Mouse (Mus musculus): ENCODE measurements around the gene Baiap2l1.
"Not testable (repeated sequence)": the region's sequence is repeated elsewhere in the genome, so short reads cannot be mapped to it uniquely, and the experiment has no call there.

The Baiap2l1 gene

GRCm38 (mm10) chr5:144351185-144351584 lies 6.7 kb downstream of the Baiap2l1 start:
- no peak for DNase-seq (ENCODE audit: low read depth, low spot score)

- no peak for DNase-seq (ENCODE audit: low read depth, low spot score)
Observed at GRCm38 (mm10) chr5:144344592-144344991, 13.3 kb downstream of the Baiap2l1 start.

DNA sequence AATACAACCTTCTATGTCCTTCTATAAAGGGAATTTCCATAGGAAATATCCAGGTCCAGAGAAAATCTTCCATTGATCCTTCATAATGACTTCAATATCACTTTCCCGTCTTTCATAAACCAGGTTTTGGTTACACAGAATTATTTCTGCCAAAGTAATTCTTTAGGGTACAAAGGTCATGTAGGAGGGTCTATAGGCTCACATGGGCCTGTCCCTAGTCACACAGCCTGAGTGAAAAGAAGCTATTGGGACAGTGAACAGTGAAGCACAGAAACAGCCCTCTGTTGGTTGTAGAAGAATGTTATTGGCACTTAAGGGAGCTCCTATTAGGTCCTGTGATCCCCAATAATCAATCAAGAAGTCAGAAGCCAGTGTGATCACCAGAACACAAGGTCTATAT lies 16.8 kb downstream of the Baiap2l1 start:
- DNase-seq (ENCODE audit: low read depth, low spot score), result no peak

DNA sequence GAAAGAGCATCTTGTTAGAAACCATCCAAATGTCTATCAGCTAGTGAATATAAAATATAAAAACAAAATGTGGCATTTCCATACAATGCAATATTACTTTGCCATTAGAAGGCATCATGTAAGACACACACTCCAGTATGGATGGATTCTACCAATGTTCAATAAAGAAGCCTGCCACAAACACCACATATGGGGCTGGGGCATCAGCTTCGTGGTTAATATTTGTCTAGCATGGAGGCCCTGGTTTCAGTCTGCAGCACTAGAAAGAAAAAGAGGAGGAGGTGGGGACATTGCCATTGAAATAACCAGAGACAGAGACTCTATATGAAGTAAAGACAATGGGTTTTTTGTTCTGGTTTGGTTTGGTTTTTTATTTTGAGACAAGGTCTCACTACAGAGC lies 19.1 kb downstream of the Baiap2l1 start:
- no peak for DNase-seq (ENCODE audit: low read depth, low spot score)

DNA sequence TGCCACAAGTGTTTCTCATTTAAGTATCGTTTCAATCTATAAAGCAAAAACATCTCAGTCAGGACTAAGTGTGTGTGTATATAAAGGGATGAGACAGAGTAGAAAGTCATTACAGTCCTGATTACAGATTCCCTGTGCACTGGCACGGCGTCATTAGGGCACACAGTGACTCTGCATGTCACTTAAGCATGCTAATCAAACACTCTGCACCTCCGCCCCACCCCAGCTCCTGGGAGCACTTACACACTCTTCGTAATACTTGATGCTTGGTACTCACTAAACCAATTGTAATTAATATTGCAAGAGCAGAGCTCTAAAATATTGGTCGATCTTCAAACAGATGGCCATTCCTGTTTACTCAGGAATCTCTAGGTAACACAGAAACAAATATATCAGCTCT lies 22.6 kb downstream of the Baiap2l1 start:
- not testable (repeated sequence) for DNase-seq (ENCODE audit: low read depth, low spot score)

- no peak for DNase-seq (ENCODE audit: low read depth, low spot score)
Observed at GRCm38 (mm10) chr5:144334010-144334409, 23.9 kb downstream of the Baiap2l1 start.

- no peak for DNase-seq (ENCODE audit: low read depth, low spot score)
Observed at GRCm38 (mm10) chr5:144322717-144323116, 35.2 kb downstream of the Baiap2l1 start.

DNA sequence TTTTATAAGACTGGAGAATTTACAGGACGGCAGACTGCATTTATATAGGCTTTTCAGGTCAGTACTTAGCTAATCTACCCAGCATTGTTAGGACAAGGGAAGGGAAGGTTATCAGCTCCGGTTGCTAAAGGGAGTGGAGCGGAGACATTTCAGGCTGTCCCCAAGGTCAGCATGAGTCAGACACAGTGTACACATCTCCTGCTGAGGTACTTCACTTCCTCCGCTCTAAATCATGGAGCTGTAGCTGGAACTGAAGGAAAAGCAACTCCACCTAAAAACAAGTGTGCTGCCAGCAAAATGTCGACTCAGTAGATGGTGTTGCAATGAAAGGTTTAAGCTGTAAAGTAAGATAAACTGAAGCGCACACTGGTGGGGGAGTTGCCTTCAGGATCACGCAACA lies 36.2 kb downstream of the Baiap2l1 start:
- DNase-seq (ENCODE audit: low read depth, low spot score), result no peak

DNA sequence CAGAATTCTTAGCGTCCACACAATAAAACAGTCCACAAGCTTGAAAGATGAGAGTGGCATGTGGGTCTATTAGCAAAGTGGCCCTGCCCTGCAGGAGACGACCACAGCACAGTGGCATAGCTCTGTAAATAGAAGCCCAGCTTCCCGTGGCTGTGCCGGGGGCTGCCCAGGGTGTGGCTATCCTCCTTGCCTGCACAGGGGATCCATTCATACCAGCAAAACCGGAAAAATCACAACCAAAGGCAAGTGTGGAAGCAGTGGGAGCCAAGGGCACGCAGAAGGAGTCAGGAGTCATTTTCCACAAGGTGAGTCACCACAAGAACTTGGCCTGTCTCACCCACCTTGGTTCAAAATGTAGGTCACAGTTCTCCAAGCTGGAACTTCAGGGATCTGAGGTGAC lies 39.6 kb downstream of the Baiap2l1 start:
- DNase-seq (ENCODE audit: low read depth, low spot score), result no peak

DNA sequence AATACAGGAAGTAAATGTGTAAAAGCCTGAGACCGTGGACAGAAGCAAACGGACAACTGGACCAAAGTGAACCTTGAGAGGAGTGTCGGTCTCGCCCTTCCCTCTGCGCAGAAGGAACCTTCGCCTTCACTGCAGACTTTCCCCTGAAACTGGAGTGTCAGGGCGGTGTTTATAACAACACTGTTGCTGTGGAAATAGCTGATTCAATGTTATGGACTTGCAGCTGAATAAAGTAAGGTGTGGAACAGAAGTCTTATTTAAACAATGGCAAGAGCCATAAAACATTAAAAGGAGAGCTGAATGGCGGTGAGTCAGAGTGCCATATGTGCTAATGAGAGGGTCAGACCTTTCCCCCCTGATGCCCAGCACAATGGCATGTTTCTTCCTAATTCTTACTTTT lies 40.5 kb downstream of the Baiap2l1 start:
- no peak for DNase-seq (ENCODE audit: low read depth, low spot score)

- DNase-seq (ENCODE audit: low read depth, low spot score), result no peak
Observed at GRCm38 (mm10) chr5:144316442-144316841, 41.5 kb downstream of the Baiap2l1 start.

DNA sequence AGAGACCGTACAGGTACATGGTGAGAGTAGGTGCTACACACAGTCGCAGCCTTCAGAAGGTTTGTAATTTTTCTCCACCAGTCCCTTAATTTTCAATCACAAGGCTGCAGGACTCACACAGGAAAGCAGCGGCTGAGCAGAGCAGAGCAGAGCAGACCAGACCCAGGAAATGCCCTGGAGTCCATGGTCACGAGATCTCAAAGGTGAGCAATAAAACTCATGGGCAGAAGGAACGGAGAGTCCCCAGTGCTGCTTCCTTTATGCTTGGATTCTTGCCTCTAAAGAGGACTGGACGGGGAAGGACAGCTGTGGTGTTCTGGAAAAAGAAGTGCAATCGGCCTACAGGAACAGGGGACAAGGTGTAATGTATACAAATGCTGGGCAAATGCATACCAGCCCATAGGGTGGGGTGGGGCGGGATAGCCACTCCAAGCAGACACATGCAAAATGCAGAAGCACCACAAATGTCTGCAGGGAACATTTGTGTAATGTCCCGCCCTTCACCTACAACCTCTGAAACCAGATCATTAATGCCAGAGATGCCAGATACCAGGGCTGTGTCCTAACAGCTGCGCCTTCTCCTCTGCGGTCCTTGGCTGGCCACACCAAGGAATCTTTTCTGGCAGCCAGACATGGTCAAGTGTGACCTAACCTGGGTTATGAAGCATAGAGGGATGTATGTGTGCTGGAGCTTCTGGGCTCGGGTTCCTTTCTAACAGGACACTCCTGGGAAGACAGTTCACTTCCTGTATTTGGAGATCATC lies 43.0 kb downstream of the Baiap2l1 start:
- no peak for DNase-seq (ENCODE audit: low read depth, low spot score)

- DNase-seq (ENCODE audit: low read depth, low spot score), result no peak
Observed at GRCm38 (mm10) chr5:144313335-144313734, 44.6 kb downstream of the Baiap2l1 start.

- no peak for DNase-seq (ENCODE audit: low read depth, low spot score)
Observed at GRCm38 (mm10) chr5:144312183-144312582, 45.7 kb downstream of the Baiap2l1 start.

- no peak for DNase-seq (ENCODE audit: low read depth, low spot score)
Observed at GRCm38 (mm10) chr5:144308929-144309328, 49.0 kb downstream of the Baiap2l1 start.

- no peak for DNase-seq (ENCODE audit: low read depth, low spot score)
Observed at GRCm38 (mm10) chr5:144303071-144303470, 54.8 kb downstream of the Baiap2l1 start.

- DNase-seq (ENCODE audit: low read depth, low spot score), result no peak
Observed at GRCm38 (mm10) chr5:144296090-144296604, 61.8 kb downstream of the Baiap2l1 start.

- no peak for DNase-seq (ENCODE audit: low read depth, low spot score)
Observed at GRCm38 (mm10) chr5:144295357-144295756, 62.6 kb downstream of the Baiap2l1 start.

- DNase-seq (ENCODE audit: low read depth, low spot score), result no peak
Observed at GRCm38 (mm10) chr5:144294908-144295307, 63.0 kb downstream of the Baiap2l1 start.

DNA sequence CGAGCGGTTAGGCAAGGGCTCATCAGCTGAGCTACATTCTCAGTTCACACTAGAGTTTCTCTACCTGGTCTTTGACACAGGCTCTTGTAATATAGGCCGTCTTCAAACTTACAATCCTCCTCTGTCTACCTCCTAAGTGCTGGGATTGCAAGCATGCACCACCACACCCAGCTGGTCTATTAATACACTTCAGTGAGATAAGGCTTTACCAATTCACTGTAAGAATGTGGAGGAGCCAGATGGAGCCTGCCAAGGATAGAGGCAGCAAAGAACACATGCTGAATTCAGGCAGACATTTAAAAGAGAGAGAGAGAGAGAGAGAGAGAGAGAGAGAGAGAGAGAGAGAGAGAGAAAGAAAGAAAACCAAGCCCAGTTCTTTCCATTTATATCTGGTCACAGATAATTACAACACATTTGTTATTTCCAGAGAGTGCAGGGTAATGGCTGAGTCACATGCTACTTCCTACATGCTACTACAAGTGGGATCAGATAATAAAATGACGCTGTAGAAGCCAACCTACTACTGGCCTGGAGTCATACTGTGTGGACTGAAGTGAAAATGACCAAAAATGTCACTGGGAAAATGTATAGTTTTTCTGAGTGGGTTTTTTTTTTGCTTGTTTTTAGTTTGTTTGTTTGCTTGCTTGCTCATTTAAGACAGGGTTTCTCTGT lies 68.0 kb downstream of the Baiap2l1 start:
- peak; percentile 18 for DNase-seq (ENCODE audit: low read depth, low spot score)

DNA sequence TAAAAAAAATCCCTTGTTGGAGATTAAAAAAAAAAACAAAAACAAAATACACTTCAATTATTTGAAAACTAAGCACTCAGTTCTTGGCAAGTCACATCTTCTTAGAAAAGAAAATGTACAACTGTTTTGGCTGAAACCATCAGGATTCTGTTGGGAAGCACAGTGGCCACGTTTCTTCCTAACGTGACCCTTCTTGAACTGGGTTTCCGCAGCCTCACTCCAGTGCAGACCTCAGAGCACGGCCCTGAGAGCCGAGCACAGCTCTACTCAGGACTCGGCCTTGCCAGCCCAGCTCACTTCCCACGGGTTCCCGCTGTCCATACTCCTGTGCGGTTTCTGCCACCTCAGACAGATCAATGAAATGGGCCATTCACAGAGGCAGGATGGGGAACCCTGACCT lies 69.5 kb downstream of the Baiap2l1 start:
- DNase-seq (ENCODE audit: low read depth, low spot score), result no peak

- no peak for DNase-seq (ENCODE audit: low read depth, low spot score)
Observed at GRCm38 (mm10) chr5:144287267-144287820, 70.6 kb downstream of the Baiap2l1 start.

All from brain, embryonic 18.5 days (tissue).